Mouse (Mus musculus): ENCODE results near the gene Ano6. TPM values are rescaled to one million over a fixed set of nuclear protein-coding genes. Genes with fewer than 3 reads are reported as not detected.

Gene Ano6
- polyA plus RNA-seq, 1 experiment: 14.8 TPM

DNA sequence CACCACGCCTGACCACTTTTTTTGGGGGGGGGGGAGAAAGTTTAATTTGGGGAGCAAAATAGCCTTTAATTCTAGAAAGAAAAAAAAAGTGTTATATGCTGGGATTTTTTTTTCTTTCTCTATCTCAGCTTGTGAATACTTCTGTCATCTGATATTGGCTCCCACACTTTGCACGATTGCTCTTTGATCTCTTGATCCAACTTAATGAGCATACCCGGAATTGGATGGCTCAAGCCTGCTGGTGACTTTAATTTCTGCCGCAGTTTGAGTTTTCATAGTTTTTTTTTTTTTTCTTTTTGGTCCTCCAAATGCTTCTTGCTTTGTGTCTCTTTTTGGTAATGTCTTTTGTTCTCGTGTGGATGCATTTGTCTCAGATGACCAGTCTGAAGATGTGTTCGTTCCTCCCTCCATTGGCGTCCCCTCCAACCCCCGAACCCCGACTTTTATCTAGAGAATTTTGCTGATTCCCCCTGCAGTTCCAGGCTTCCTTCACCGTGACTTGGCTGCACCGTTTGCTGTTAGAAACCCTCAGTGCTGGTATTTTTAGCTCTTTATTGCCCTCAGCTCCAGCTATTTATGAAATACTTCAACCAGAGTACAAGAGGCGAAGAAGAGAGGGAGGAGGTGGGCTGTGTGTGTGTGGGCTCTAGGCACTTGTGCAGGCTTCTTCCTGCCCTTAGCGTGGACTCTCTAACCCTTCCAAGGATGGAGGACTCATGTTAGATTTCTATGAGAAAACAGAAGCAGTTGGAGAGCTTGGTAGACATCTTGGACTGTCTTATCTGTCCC lies 46.2 kb downstream of the Ano6 start:
- Histone ChIP-seq H3K4me1 (ENCODE audit: control insufficient read depth, insufficient read depth, low read length) (no peaks in the 10 kb centered on the region; the same call in 1 of the 2 replicates), H3K27me3 (ENCODE audit: control insufficient read depth, insufficient read depth, low read length) (no peaks in the 10 kb centered on the region), H3K27ac (ENCODE audit: insufficient read depth, low read length) (no peak overlapping the region), H3K4me3 (replicated peaks; ENCODE audit: insufficient read depth, low read depth, low read length) (no peak overlapping the region)
- DNase-seq: no peak
- no peak for TF ChIP-seq POLR2A (IDR thresholded peaks at IDR 0.05; ENCODE audit: borderline replicate concordance, insufficient read depth, low read length)
- TF ChIP-seq CTCF (IDR thresholded peaks at IDR 0.05; ENCODE audit: borderline replicate concordance, insufficient read depth, low read depth, low read length): no peak
- WGBS: 61% methylated on average over 13 of the region's 13 CpGs

DNA sequence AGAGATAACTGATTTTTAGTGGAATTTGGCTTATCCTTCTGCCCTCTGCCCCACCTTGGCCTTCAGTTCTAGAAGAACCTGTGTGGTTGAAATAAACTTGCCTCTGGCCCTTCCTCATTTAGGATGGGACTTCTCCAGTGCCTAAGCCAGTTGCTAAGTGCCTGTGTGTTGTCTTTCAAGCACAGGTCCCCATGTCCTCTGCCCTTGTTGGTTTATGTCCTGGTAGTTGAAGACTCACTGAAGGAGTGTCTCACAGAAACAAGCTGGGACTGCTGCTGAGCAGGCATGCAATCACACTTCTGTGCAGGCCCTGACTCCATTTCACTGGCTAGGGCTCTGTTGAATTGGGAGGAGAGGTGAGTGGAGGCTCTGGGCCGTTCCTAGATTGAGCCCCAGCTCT lies 46.9 kb downstream of the Ano6 start:
- Histone ChIP-seq H3K27me3 (ENCODE audit: control insufficient read depth, insufficient read depth, low read length) (no peaks in the 10 kb centered on the region), H3K27ac (ENCODE audit: insufficient read depth, low read length) (no peak overlapping the region), H3K4me1 (ENCODE audit: control insufficient read depth, insufficient read depth, low read length) (no peaks in the 10 kb centered on the region; the same call in 1 of the 2 replicates), H3K4me3 (replicated peaks; ENCODE audit: insufficient read depth, low read depth, low read length) (no peak overlapping the region)
- 83% methylated on average over 1 of the region's 1 CpGs for WGBS
- TF ChIP-seq POLR2A (IDR thresholded peaks at IDR 0.05; ENCODE audit: borderline replicate concordance, insufficient read depth, low read length) (no peak), CTCF (IDR thresholded peaks at IDR 0.05; ENCODE audit: borderline replicate concordance, insufficient read depth, low read depth, low read length) (no peak)
- DNase-seq: no peak

GRCm38 (mm10) chr15:95838171-95839020 lies 47.8 kb downstream of the Ano6 start:
- no peaks in the 10 kb centered on the region for H3K27me3 ChIP-seq (ENCODE audit: control insufficient read depth, insufficient read depth, low read length)
- DNase-seq: no peak
- WGBS: 84% methylated on average over 11 of the region's 11 CpGs
- no peak overlapping the region for H3K27ac ChIP-seq (ENCODE audit: insufficient read depth, low read length)
- H3K4me3 ChIP-seq (replicated peaks; ENCODE audit: insufficient read depth, low read depth, low read length): no peak overlapping the region
- TF ChIP-seq CTCF (IDR thresholded peaks at IDR 0.05; ENCODE audit: borderline replicate concordance, insufficient read depth, low read depth, low read length) (no peak), POLR2A (IDR thresholded peaks at IDR 0.05; ENCODE audit: borderline replicate concordance, insufficient read depth, low read length) (no peak)
- H3K4me1 ChIP-seq (ENCODE audit: control insufficient read depth, insufficient read depth, low read length): no peaks in the 10 kb centered on the region

DNA sequence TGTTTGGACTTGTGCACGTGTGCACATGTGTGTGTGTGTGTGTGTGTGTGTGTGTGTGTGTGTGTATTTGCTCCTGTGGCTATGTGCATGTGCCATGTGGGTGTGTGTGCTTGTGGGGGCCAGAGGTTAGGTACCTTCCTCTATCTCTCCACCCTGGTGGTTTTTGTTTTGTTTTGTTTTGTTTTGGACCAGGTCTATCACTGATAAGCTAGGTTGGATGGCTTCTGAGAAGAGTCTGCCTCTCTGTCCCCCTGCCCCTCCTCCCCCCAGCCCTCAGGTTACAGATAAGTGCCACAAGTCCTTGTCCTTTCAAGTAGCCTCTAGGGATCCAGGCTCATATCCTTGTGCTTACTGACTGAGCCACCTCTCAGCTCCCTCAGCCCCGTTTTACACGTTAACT lies 49.1 kb downstream of the Ano6 start:
- TF ChIP-seq CTCF (IDR thresholded peaks at IDR 0.05; ENCODE audit: borderline replicate concordance, insufficient read depth, low read depth, low read length) (no peak), POLR2A (IDR thresholded peaks at IDR 0.05; ENCODE audit: borderline replicate concordance, insufficient read depth, low read length) (no peak)
- Histone ChIP-seq H3K27me3 (ENCODE audit: control insufficient read depth, insufficient read depth, low read length) (no peaks in the 10 kb centered on the region), H3K4me1 (ENCODE audit: control insufficient read depth, insufficient read depth, low read length) (no peaks in the 10 kb centered on the region), H3K4me3 (replicated peaks; ENCODE audit: insufficient read depth, low read depth, low read length) (no peak overlapping the region), H3K27ac (ENCODE audit: insufficient read depth, low read length) (no peak overlapping the region)
- 94% methylated on average over 3 of the region's 3 CpGs for WGBS
- DNase-seq: no peak

DNA sequence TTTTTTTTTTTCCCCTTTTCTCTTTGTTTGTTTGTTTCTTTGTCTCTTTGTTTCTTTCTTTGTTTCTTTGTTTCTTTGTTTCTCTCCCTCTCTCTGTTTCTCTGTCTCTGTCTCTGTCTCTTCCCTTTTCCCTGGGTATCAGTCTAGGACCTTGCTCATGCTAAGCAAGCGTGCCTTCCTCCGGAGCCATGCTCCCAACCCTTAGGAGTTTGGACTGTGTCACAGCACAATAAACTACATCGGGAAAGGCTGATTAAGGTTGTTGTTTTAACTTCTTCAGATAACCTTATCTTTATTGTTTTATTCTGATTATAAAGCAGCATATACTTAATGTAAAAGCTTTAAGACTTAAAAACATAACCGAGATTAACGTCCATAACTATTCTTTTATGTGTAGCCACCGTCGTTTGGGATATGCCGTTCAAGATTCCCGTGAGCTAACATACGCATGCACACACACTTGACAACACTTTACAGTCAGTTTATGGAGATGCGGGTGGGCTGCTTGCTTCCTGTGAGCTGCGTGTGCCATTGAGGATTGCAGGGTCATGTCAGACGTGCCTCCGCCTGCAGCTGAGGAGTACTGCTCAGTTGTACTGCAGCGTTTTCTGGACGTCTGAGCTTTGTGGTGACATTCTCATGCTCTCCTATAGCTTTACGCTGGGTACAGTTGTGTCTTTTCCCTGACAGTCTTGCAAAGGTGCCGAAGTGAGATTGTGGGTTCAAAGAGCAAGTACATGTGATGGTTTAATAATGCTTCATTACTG lies 52.7 kb downstream of the Ano6 start:
- no peaks in the 10 kb centered on the region for H3K27me3 ChIP-seq (ENCODE audit: control insufficient read depth, insufficient read depth, low read length)
- no peak for DNase-seq
- no peak overlapping the region for H3K4me3 ChIP-seq (replicated peaks; ENCODE audit: insufficient read depth, low read depth, low read length)
- H3K4me1 ChIP-seq (ENCODE audit: control insufficient read depth, insufficient read depth, low read length): no peaks in the 10 kb centered on the region
- no peak for TF ChIP-seq CTCF (IDR thresholded peaks at IDR 0.05; ENCODE audit: borderline replicate concordance, insufficient read depth, low read depth, low read length)
- TF ChIP-seq POLR2A (IDR thresholded peaks at IDR 0.05; ENCODE audit: borderline replicate concordance, insufficient read depth, low read length): no peak
- WGBS: 90% methylated on average over 18 of the region's 18 CpGs
- H3K27ac ChIP-seq (ENCODE audit: insufficient read depth, low read length): no peak overlapping the region

DNA sequence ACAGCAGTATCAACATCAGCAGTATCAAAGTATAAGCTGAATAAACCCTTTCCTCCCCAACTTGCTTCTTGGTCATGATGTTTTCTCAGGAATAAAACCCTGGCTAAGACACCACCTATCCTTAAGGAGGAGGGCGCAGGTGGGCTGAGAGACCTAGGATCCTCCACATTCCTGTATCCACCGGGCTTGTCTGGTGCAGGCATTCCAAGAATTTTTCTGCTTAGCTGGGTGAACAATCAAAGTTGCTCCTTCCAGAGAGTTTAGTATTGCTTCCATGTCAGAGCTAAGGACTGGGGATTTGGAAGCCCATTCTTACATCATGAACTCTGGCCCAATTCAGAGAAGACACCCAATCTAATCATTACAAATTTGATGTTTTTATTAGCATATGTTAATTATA lies 53.8 kb downstream of the Ano6 start:
- no peak overlapping the region for H3K27ac ChIP-seq (ENCODE audit: insufficient read depth, low read length)
- 64% methylated on average over 2 of the region's 2 CpGs for WGBS
- no peaks in the 10 kb centered on the region for H3K4me1 ChIP-seq (ENCODE audit: control insufficient read depth, insufficient read depth, low read length)
- no peak overlapping the region for H3K4me3 ChIP-seq (replicated peaks; ENCODE audit: insufficient read depth, low read depth, low read length)
- no peak for TF ChIP-seq CTCF (IDR thresholded peaks at IDR 0.05; ENCODE audit: borderline replicate concordance, insufficient read depth, low read depth, low read length)
- no peak for TF ChIP-seq POLR2A (IDR thresholded peaks at IDR 0.05; ENCODE audit: borderline replicate concordance, insufficient read depth, low read length)
- DNase-seq: no peak
- H3K27me3 ChIP-seq (ENCODE audit: control insufficient read depth, insufficient read depth, low read length): no peaks in the 10 kb centered on the region

DNA sequence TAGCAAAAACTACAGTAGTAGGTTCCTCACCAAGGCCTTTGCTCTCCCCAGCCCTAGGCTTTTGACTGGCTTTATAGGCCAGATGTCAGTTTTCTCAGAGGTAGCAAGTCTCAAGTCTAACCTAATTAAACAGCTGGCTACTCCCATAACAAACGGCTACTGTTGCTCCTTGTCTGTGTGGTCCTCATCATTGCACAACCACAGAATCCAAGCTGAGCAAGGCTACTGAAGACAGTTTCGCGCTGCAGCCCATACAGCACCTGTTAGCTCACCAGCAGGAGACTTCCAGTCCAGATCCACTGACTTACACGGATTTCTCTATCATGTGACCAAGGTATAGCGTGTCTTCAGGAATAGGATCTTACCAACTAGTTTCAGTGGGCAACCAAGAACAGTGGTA lies 55.5 kb downstream of the Ano6 start:
- DNase-seq: no peak
- H3K27ac ChIP-seq (ENCODE audit: insufficient read depth, low read length): no peak overlapping the region
- no peaks in the 10 kb centered on the region for H3K27me3 ChIP-seq (ENCODE audit: control insufficient read depth, insufficient read depth, low read length)
- TF ChIP-seq POLR2A (IDR thresholded peaks at IDR 0.05; ENCODE audit: borderline replicate concordance, insufficient read depth, low read length): no peak
- no peak for TF ChIP-seq CTCF (IDR thresholded peaks at IDR 0.05; ENCODE audit: borderline replicate concordance, insufficient read depth, low read depth, low read length)
- no peak overlapping the region for H3K4me3 ChIP-seq (replicated peaks; ENCODE audit: insufficient read depth, low read depth, low read length)
- no peaks in the 10 kb centered on the region for H3K4me1 ChIP-seq (ENCODE audit: control insufficient read depth, insufficient read depth, low read length)
- whole genome bisulfite sequencing: 83% methylated on average over 5 of the region's 5 CpGs

Data from cerebellum, adult 2 months (tissue).